In the genomic region with DNA sequence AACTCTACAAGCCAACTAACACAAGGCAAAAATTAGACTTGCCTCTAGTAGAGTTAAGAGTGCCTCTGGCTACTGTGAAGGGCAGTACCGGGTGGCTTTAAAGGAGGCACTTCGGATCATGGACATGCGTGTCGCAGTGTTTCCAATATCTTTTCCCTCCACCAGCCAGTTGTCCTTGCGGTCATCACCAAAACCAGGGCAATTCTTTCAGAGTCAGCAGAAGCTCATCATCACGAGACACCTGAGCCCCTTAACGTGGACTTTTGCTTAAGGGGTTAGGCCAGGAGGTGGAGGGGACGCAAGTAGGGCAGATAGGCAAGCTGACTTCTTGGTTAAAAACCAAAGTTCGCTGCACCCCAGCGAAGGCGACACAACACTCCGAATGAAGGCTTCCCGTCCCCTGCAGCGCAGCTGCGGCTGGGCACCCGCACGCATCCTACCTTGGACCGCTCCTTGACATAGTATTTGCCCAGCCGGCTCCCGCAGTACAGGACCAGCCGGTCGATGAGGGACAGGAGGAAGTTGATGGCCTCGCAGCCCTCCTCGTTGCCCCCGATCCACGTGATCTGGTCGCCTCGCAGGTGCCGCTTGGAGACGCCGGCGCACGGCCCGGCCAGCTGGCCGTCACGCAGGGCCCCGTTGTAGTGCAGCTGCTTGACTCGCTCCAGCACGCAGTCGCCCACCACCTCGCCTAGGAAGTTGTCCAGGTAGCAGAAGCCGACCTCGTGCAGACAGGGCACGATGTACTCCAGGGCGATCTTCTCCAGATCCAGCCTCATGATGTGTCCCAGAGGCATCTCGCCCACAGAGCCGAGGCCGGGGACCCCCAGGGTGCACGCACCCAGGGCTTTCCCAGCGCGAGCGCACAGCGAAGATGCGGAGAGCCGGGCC, we compare ENCODE assay signal across 8 mouse cellular contexts. TPM values are rescaled to one million over a fixed set of nuclear protein-coding genes. Genes with fewer than 3 reads are reported as not detected.
A peak's percentile ranks its signal among the peaks of the same experiment; 100 is the strongest.
DNase-seq lines count a peak whose midpoint lies in the region; ATAC-seq lines count a peak whose summit lies in the region.

No protein-coding gene starts in this region.

- no peaks in the 10 kb centered on the region for H3K36me3 ChIP-seq in limb, embryonic 10.5 days
- no peaks in the 10 kb centered on the region for H3K36me3 ChIP-seq in midbrain, embryonic 11.5 days (ENCODE audit: control insufficient read depth, insufficient read depth, low read length)
- no peaks in the 10 kb centered on the region for H3K36me3 ChIP-seq in stomach, embryonic 14.5 days (ENCODE audit: control insufficient read depth, insufficient read depth, low read length)

- H3K4me3 ChIP-seq in limb, embryonic 10.5 days = peak overlapping the region; percentile 76
- peak overlapping the region; percentile 57 for H3K4me3 ChIP-seq in midbrain, embryonic 11.5 days (ENCODE audit: low read depth, low read length)
- peak overlapping the region; percentile 80 for H3K4me3 ChIP-seq in stomach, embryonic 14.5 days (ENCODE audit: low read depth, low read length)

- no peaks in the 10 kb centered on the region for H3K9me3 ChIP-seq in limb, embryonic 10.5 days (replicated peaks)
- H3K9me3 ChIP-seq in midbrain, embryonic 11.5 days (ENCODE audit: control insufficient read depth, low read length) = no peaks in the 10 kb centered on the region
- H3K9me3 ChIP-seq in stomach, embryonic 14.5 days (ENCODE audit: control insufficient read depth, low read depth, low read length) = no peaks in the 10 kb centered on the region

- no peak for DNase-seq in frontal cortex, postnatal 36 days (ENCODE audit: low spot score in 2 of 2)
- peak; percentile 66 for DNase-seq in embryo, embryonic 11 days
- peak; percentile 59 for DNase-seq in heart, postnatal 4 days
- peak; percentile 75 for DNase-seq in limb, embryonic 10.5 days (ENCODE audit: low spot score)
- peak; percentile 96 for DNase-seq in midbrain, embryonic 11.5 days (ENCODE audit: low spot score, missing footprints)

- peak overlapping the region; percentile 100 for H3K4me2 ChIP-seq in midbrain, embryonic 11.5 days
- H3K4me2 ChIP-seq in stomach, embryonic 14.5 days (replicated peaks; ENCODE audit: low read depth, low read length) = peak overlapping the region; percentile 98

- 1% methylated on average over 55 of the region's 55 CpGs for WGBS in limb, embryonic 10.5 days
- WGBS in midbrain, embryonic 11.5 days = 4% methylated on average over 55 of the region's 55 CpGs
- 3% methylated on average over 55 of the region's 55 CpGs for WGBS in stomach, embryonic 14.5 days

- H3K4me1 ChIP-seq in limb, embryonic 10.5 days = peaks cover 25% of the 10 kb centered on the region
- peaks cover 5% of the 10 kb centered on the region for H3K4me1 ChIP-seq in midbrain, embryonic 11.5 days (ENCODE audit: control insufficient read depth, insufficient read depth, low read length)
- peaks cover 17% of the 10 kb centered on the region; the same call in 1 of the 2 replicates for H3K4me1 ChIP-seq in stomach, embryonic 14.5 days (ENCODE audit: control insufficient read depth, insufficient read depth, low read length)

- ATAC-seq in frontal cortex, adult (ENCODE audit: low TSS enrichment) = peak; percentile 42
- ATAC-seq in CD4-positive, CD25-positive, alpha-beta regulatory T cell, adult 4 months = peak; percentile 24
- ATAC-seq in midbrain, embryonic 11.5 days (ENCODE audit: low FRiP score) = peak; percentile 78
- ATAC-seq in stomach, embryonic 14.5 days (ENCODE audit: insufficient number of reproducible peaks, insufficient read depth, low FRiP score, low read depth) = peak; percentile 53

- peak overlapping the region; percentile 65 for H3K9ac ChIP-seq in midbrain, embryonic 11.5 days (ENCODE audit: low read length)
- H3K9ac ChIP-seq in stomach, embryonic 14.5 days (replicated peaks; ENCODE audit: low read depth, low read length) = peak overlapping the region; percentile 71

- peak overlapping the region; percentile 81 for H3K27ac ChIP-seq in limb, embryonic 10.5 days
- no peak overlapping the region for H3K27ac ChIP-seq in midbrain, embryonic 11.5 days (ENCODE audit: low read depth, low read length)
- peak overlapping the region; percentile 76; the same call in 1 of the 2 replicates for H3K27ac ChIP-seq in stomach, embryonic 14.5 days (ENCODE audit: low read length)

- peaks cover 38% of the 10 kb centered on the region for H3K27me3 ChIP-seq in limb, embryonic 10.5 days (ENCODE audit: low read depth, poor library complexity, severe bottlenecking)
- H3K27me3 ChIP-seq in midbrain, embryonic 11.5 days (ENCODE audit: control insufficient read depth, insufficient read depth, low read length) = peaks cover 20% of the 10 kb centered on the region
- H3K27me3 ChIP-seq in stomach, embryonic 14.5 days (ENCODE audit: control insufficient read depth, insufficient read depth, low read length) = no peaks in the 10 kb centered on the region

RNA-seq across cellular contexts. Expression of gene Egln3, which starts 0.7 kb away (rescaled TPM):
- 1 to 10 TPM; 1.7 TPM for polyA plus RNA-seq in CD4-positive, CD25-positive, alpha-beta regulatory T cell, adult 4 months (2017; shearing (Covaris generic))
- total RNA-seq in heart, postnatal 4 days (2021) = 10 to 100 TPM; 38.0 to 44.1 TPM
- polyA plus RNA-seq in limb, embryonic 10.5 days (2016; fragmentation: Nextera tagmentation; extraction: Ambion mirVana) = 2.8 and 2.9 TPM in 2 replicates
- polyA plus RNA-seq in midbrain, embryonic 11.5 days (2014; fragmentation: Nextera tagmentation; extraction: Ambion mirVana) = 3.7 and 3.8 TPM in 2 replicates
- 46.7 and 54.2 TPM in 2 replicates for polyA plus RNA-seq in stomach, embryonic 14.5 days (2014; fragmentation: Nextera tagmentation; extraction: Ambion mirVana)

Comparison
In these comparisons a context has a peak if more than half of its experiments do, and no peak if none do; other contexts are left out.
1. ATAC-seq: peak in every context shown above with its lines; median percentile 78 in midbrain, embryonic 11.5 days; 53 in stomach, embryonic 14.5 days; 42 in frontal cortex, adult; 24 in CD4-positive, CD25-positive, alpha-beta regulatory T cell, adult 4 months.
2. DNase-seq: peak in embryo, embryonic 11 days (single experiment), heart, postnatal 4 days (single experiment), limb, embryonic 10.5 days (single experiment) and midbrain, embryonic 11.5 days (single experiment); none in frontal cortex, postnatal 36 days (0 of 2).
3. Peak in every context shown above with its lines, with median percentiles within 50 percentile points of each other: H3K4me3 ChIP-seq.